Mouse (Mus musculus) frontal cortex, adult (tissue): ENCODE measurements around the gene Ano10.
A peak's percentile ranks its signal among the peaks of the same experiment; 100 is the strongest.
"Not testable (repeated sequence)": the region's sequence is repeated elsewhere in the genome, so short reads cannot be mapped to it uniquely, and the experiment has no call there.

ENCODE experiments used
- ATAC-seq: cut with Nextera tagmentation; 2 replicates; pipeline ENCODE4 v1.9.2; 2017; ENCODE audit warnings: mild to moderate bottlenecking, moderate library complexity, mixed read lengths; ENCODE audit not compliant: low TSS enrichment

Ano10 gene

GRCm38 (mm10) chr9:122294242-122294881 is at the start of gene Ano10:
Gene Ano10 (minus strand): TSS chr9:122294423.
- ATAC-seq, result peak; percentile 95

- no peak for ATAC-seq
These were observed 49.2 kb upstream of the Ano10 start for GRCm38 (mm10) chr9:122343399-122343798.

- no peak for ATAC-seq
These were observed 45.7 kb upstream of the Ano10 start for GRCm38 (mm10) chr9:122339972-122340371.

- ATAC-seq, result 0 out of 2 replicates have a peak, but pooled peaks have one; percentile 20
These were observed 43.3 kb upstream of the Ano10 start for GRCm38 (mm10) chr9:122337510-122337931.

DNA sequence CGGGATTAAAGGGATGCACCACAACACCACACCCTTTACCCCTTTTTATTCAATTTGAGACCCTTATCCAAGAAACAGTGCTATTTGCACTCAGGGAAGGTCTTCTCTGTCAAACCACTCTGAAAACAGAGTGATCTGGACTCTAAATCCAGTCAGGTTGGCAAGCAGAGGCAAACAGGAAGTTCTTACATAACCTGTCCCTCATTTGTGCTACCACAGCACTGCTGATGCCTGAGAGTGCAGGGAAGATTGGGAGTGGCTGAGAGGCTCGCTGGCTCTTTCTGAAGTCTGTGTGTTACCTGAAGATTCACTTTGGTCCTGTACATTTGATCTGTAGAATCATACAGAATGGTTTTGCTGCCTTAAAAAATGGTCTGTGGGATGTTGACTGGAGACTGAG is 42.5 kb upstream of the Ano10 start:
- peak; percentile 85 for ATAC-seq

GRCm38 (mm10) chr9:122328199-122328598 is 34.0 kb upstream of the Ano10 start:
- no peak for ATAC-seq

DNA sequence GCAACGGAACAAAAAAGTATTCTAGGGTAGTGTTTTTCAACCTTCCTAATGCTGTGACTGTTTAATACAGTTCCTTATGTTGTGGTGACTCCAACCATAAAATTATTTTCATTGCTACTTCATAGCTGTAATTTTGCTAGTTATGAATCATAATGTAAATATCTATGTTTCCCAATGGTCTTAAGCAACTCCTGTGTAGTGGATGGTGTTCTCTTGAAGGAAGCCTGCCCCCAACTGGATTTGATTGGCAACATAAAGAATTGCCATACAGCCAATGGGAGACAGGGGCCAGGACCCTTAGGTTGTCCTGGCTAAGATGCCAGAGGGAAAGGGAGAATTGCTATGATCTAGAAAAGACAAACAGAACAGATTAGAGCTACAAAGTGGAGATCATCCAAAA is 31.8 kb upstream of the Ano10 start:
- no peak for ATAC-seq

- no peak for ATAC-seq
These were observed 28.1 kb upstream of the Ano10 start for GRCm38 (mm10) chr9:122322356-122322755.

- no peak for ATAC-seq
These were observed 26.4 kb upstream of the Ano10 start for GRCm38 (mm10) chr9:122320626-122321025.

- ATAC-seq, result no peak
These were observed 22.3 kb upstream of the Ano10 start for GRCm38 (mm10) chr9:122316562-122316961.

DNA sequence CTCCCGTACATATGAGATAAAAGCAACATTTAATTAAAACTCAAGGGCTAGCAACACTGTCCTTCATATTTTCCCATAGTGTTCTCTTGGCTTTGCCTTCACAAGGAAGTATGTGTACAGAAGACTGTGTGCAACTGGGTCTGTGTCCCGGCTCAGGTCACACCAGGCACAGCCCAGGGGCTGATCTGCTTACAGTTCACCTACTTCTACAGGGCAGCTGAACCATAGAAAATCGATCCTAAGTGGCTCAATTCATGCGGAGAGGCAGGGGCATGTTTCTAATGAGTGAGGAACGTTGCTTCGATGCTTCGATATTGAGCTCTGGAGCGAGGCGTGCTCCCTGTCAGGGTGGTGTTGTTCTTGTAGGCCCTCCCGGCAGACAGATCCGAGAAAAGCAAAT is 21.3 kb upstream of the Ano10 start:
- ATAC-seq, result no peak

GRCm38 (mm10) chr9:122314942-122315341 is 20.7 kb upstream of the Ano10 start:
- ATAC-seq, result no peak

GRCm38 (mm10) chr9:122314386-122314785 is 20.2 kb upstream of the Ano10 start:
- no peak for ATAC-seq

- ATAC-seq, result not testable (repeated sequence)
These were observed 18.9 kb upstream of the Ano10 start for GRCm38 (mm10) chr9:122313128-122313527.

GRCm38 (mm10) chr9:122312296-122312990 is 18.2 kb upstream of the Ano10 start:
- no peak for ATAC-seq

DNA sequence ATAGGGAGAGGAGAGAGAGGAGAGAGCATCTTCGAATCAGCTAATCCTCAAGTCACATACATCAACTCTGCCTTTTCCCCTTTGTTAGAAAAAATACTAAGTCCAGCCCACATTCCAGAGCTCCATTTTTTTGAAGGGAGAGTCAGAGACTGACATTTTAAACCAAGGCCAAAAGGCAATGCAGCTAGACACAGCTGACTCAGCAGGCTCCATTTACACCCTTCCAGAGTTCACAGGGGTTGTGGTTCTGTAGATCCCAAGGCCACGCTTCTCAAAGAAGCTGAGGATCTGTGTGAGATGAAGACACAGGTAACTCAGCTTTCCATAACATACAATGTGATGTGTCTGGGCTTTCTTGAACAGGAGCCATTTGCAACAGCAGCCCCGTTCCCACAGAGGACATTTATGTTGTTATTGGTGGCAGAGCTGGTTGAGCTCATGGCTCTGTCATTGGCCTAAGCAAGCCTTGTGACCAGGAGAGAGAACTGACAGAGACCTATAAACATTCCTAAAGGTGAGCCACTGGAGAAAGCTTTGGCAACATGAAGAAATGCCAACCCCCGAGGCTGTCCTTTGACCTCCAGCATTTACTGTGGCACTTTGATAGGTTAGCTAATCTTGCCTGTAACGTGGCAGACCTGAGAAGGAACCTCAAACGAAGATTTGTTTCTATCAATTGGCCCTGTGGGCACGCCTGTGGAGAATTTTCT is 17.0 kb upstream of the Ano10 start:
- ATAC-seq, result no peak

- ATAC-seq, result peak; percentile 91
These were observed 16.4 kb upstream of the Ano10 start for GRCm38 (mm10) chr9:122310613-122311049.

DNA sequence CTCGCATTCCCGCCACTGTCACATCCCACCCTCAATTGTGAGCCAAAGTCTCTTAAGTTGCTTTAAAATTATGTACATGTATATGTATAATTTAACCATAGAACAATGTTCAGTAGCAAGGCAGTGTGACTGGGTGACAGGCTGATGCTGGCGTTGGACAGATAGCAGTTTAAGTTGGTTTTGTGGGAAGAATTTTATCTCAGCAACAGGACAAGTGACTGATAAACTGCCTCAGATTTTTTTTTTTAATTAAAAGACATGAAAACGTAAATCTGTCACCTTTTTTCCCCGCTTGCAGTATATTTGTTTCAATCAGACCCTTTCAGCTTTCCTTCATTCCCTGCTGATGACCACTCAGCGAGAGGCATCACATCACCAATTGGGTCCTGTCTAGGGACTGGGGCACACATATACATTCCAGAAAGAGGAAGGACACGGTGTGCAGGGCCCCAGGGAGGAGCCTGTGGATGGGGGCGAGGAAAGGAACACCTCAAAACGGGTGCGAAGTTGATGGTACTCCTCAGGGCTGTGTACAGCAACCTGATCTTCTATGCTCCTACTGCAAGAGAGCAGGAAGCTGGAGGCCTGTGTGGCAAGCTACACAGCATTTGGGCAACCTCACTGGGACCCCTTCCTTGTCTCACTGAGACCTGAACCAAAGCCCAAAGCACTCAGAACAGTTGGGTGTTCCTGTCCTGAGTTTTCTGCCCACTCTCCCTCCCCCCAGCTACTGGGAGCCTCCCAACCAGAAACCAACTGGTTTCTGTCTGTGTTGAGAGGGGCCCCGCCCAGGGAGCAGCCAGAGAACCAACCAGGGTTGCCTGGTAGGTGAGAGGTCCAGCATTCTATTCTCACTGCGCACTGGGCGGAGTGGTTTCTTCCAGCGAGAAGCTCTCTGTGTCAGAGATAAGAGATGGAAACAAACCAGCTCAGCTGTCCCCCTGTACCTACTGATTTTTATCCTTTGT is 15.1 kb upstream of the Ano10 start:
- no peak for ATAC-seq

GRCm38 (mm10) chr9:122305302-122305701 is 11.1 kb upstream of the Ano10 start:
- ATAC-seq, result no peak

DNA sequence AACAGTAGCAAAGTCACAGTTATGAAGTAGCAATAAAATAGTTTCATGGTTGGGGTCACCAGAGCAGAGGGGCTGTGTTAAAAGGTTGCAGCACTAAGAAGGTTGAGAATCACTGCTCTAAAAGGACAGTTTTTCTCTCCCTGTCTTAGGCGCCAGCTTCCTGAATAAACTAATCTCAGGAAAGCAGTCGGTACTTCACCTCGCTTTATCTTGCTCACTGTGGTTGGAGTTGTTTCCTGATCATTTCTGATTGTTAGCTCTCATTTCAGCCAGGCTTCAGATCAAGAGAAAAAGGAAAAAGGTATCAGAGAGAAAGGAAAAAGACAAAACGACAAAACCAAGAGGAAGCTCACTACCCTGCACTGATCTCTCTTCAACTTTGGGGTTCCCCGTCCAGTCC is 1.9 kb upstream of the Ano10 start:
- ATAC-seq, result no peak

GRCm38 (mm10) chr9:122295396-122295795 is 1.2 kb upstream of the Ano10 start:
- ATAC-seq, result no peak

- peak; percentile 44 for ATAC-seq
These were observed 370 bp downstream of the Ano10 start for GRCm38 (mm10) chr9:122293865-122294241.
